Comparison of ENCODE assay signal across 11 mouse cellular contexts in genomic region chr5:24986204-24986940, GRCm38 (mm10).
DNase-seq lines count a peak whose midpoint lies in the region; ATAC-seq and TF ChIP-seq lines count a peak whose summit lies in the region.
"Had no signal": no experiment of that assay in that cellular context is flagged by ENCODE, and none has a peak within 500 bp of the region (broad histone marks: within the 10 kb centered on the region; RNA-seq: fewer than 3 reads in every experiment).

No protein-coding gene starts in this region.

- TF ChIP-seq POLR2A in olfactory bulb, adult 2 months (IDR thresholded peaks at IDR 0.05; ENCODE audit: insufficient read depth, low read depth, low read length): no peak

- TF ChIP-seq CTCF in olfactory bulb, adult 2 months (IDR thresholded peaks at IDR 0.05; ENCODE audit: insufficient read depth, low read depth, low read length): no peak

- H3K36me3 ChIP-seq in heart, embryonic 12.5 days: no peaks in the 10 kb centered on the region
- no peaks in the 10 kb centered on the region for H3K36me3 ChIP-seq in midbrain, embryonic 13.5 days
- no peaks in the 10 kb centered on the region for H3K36me3 ChIP-seq in midbrain, embryonic 10.5 days
- H3K36me3 ChIP-seq in forebrain, embryonic 15.5 days: no peaks in the 10 kb centered on the region

- intact Hi-C loops in heart, postnatal 14 days (cut with DNase I): no loop called here

- H3K9ac ChIP-seq in heart, embryonic 12.5 days: peak overlapping the region; percentile 76
- peak overlapping the region; percentile 21; the same call in 1 of the 2 replicates for H3K9ac ChIP-seq in midbrain, embryonic 13.5 days (replicated peaks)
- peak overlapping the region; percentile 47 for H3K9ac ChIP-seq in forebrain, embryonic 15.5 days (replicated peaks)

- H3K4me1 ChIP-seq in heart, embryonic 12.5 days (replicated peaks): peaks cover 80% of the 10 kb centered on the region
- H3K4me1 ChIP-seq in midbrain, embryonic 13.5 days (replicated peaks): peaks cover 22% of the 10 kb centered on the region
- H3K4me1 ChIP-seq in midbrain, embryonic 10.5 days: peaks cover 28% of the 10 kb centered on the region
- H3K4me1 ChIP-seq in forebrain, embryonic 15.5 days: peaks cover 24% of the 10 kb centered on the region
- H3K4me1 ChIP-seq in olfactory bulb, adult 2 months (ENCODE audit: control insufficient read depth, insufficient read depth, low read length): peaks cover 44% of the 10 kb centered on the region

- WGBS in heart, embryonic 12.5 days: 44% methylated on average over 9 of the region's 9 CpGs
- WGBS in midbrain, embryonic 13.5 days: 51% methylated on average over 9 of the region's 9 CpGs
- 58% methylated on average over 9 of the region's 9 CpGs for WGBS in midbrain, embryonic 10.5 days
- 50% methylated on average over 9 of the region's 9 CpGs for WGBS in forebrain, embryonic 15.5 days
- 38% methylated on average over 9 of the region's 9 CpGs for WGBS in olfactory bulb, adult 2 months

- peak overlapping the region; percentile 92 for H3K27ac ChIP-seq in heart, embryonic 12.5 days (ENCODE audit: poor library complexity, severe bottlenecking)
- H3K27ac ChIP-seq in midbrain, embryonic 13.5 days: peak overlapping the region; percentile 86
- H3K27ac ChIP-seq in midbrain, embryonic 10.5 days (replicated peaks): no peak overlapping the region
- peak overlapping the region; percentile 91 for H3K27ac ChIP-seq in forebrain, embryonic 15.5 days (replicated peaks)
- H3K27ac ChIP-seq in olfactory bulb, adult 2 months (ENCODE audit: insufficient read depth, low read depth, low read length): peak overlapping the region; percentile 94

- H3K4me3 ChIP-seq in heart, embryonic 12.5 days: peak overlapping the region; percentile 43
- peak overlapping the region; percentile 16 for H3K4me3 ChIP-seq in midbrain, embryonic 13.5 days (replicated peaks)
- no peak overlapping the region for H3K4me3 ChIP-seq in midbrain, embryonic 10.5 days
- H3K4me3 ChIP-seq in forebrain, embryonic 15.5 days: peak overlapping the region; percentile 31
- peak overlapping the region; percentile 44 for H3K4me3 ChIP-seq in olfactory bulb, adult 2 months (ENCODE audit: insufficient read depth, low read depth, low read length)

- DNase-seq in heart, postnatal 14 days: no peak
- no peak for DNase-seq in midbrain, embryonic 10.5 days (ENCODE audit: low spot score)
- no peak for DNase-seq in layer of hippocampus, adult 9-11 months
- no peak for DNase-seq in urinary bladder, postnatal 14 days (ENCODE audit: low spot score)
- DNase-seq: kidney, adult 18-20 months; thymus, postnatal 25 days had no signal

- ATAC-seq in heart, embryonic 12.5 days (ENCODE audit: insufficient number of reproducible peaks, low FRiP score): no peak
- ATAC-seq in midbrain, embryonic 13.5 days: peak; percentile 43
- peak; percentile 42 for ATAC-seq in forebrain, embryonic 15.5 days (replicated peaks)

- H3K27me3 ChIP-seq in heart, embryonic 12.5 days (replicated peaks): no peaks in the 10 kb centered on the region
- no peaks in the 10 kb centered on the region for H3K27me3 ChIP-seq in midbrain, embryonic 13.5 days
- no peaks in the 10 kb centered on the region for H3K27me3 ChIP-seq in midbrain, embryonic 10.5 days (ENCODE audit: low read depth, poor library complexity, severe bottlenecking)
- no peaks in the 10 kb centered on the region for H3K27me3 ChIP-seq in forebrain, embryonic 15.5 days

- no peaks in the 10 kb centered on the region for H3K9me3 ChIP-seq in heart, embryonic 12.5 days (replicated peaks)
- H3K9me3 ChIP-seq in midbrain, embryonic 13.5 days: no peaks in the 10 kb centered on the region
- H3K9me3 ChIP-seq in midbrain, embryonic 10.5 days (replicated peaks): no peaks in the 10 kb centered on the region
- no peaks in the 10 kb centered on the region for H3K9me3 ChIP-seq in forebrain, embryonic 15.5 days

- peak overlapping the region; percentile 72 for H3K4me2 ChIP-seq in heart, embryonic 12.5 days
- peak overlapping the region; percentile 42 for H3K4me2 ChIP-seq in midbrain, embryonic 13.5 days (replicated peaks)
- peak overlapping the region; percentile 41 for H3K4me2 ChIP-seq in forebrain, embryonic 15.5 days (replicated peaks)
- H3K4me2 ChIP-seq: liver, embryonic 11.5 days had no signal

Comparison
In these comparisons a context has a peak if more than half of its experiments do, and no peak if none do; other contexts are left out.
1. H3K9ac ChIP-seq: peak in every context shown above with its lines; median percentile 76 in heart, embryonic 12.5 days; 47 in forebrain, embryonic 15.5 days; 21 in midbrain, embryonic 13.5 days.